Mouse (Mus musculus) CH12F3 (cell line): ENCODE measurements around the gene Otof.

Source experiments
- in situ Hi-C: fragments of 300-500 bp; cut with MboI; formaldehyde crosslinking; loops from 2 replicates; pipeline ENCODE4 v1.14.3; 2020; ENCODE audit warnings: low sequenced_read_pairs

Otof gene

GRCm38 (mm10) chr5:30427406-30427805 lies 34.3 kb downstream of the Otof start:
- in situ Hi-C loops: loop anchor here (5.0 kb wide), 1 partner anchor 215 kb away; no protein-coding TSS in a partner anchor

- in situ Hi-C loops: no loop called here
Observed at GRCm38 (mm10) chr5:30423572-30424244, 38.0 kb downstream of the Otof start.

GRCm38 (mm10) chr5:30423121-30423520 lies 38.6 kb downstream of the Otof start:
- in situ Hi-C loops: no loop called here

GRCm38 (mm10) chr5:30416665-30417064 lies 45.1 kb downstream of the Otof start:
- in situ Hi-C loops: no loop called here

- in situ Hi-C loops: no loop called here
Observed at GRCm38 (mm10) chr5:30415876-30416275, 45.9 kb downstream of the Otof start.

- in situ Hi-C loops: no loop called here
Observed at GRCm38 (mm10) chr5:30415381-30415780, 46.4 kb downstream of the Otof start.

- in situ Hi-C loops: no loop called here
Observed at GRCm38 (mm10) chr5:30411524-30411923, 50.2 kb downstream of the Otof start.

- in situ Hi-C loops: no loop called here
Observed at GRCm38 (mm10) chr5:30406876-30407275, 54.9 kb downstream of the Otof start.

GRCm38 (mm10) chr5:30401165-30401564 lies 60.6 kb downstream of the Otof start:
- in situ Hi-C loops: no loop called here

GRCm38 (mm10) chr5:30400521-30400920 lies 61.2 kb downstream of the Otof start:
- in situ Hi-C loops: no loop called here

GRCm38 (mm10) chr5:30391473-30391872 lies 70.3 kb downstream of the Otof start:
- in situ Hi-C loops: no loop called here

GRCm38 (mm10) chr5:30389836-30390235 lies 71.9 kb downstream of the Otof start:
- in situ Hi-C loops: no loop called here

- in situ Hi-C loops: no loop called here
Observed at GRCm38 (mm10) chr5:30387726-30388125, 74.0 kb downstream of the Otof start.

GRCm38 (mm10) chr5:30382876-30383275 lies 78.9 kb downstream of the Otof start:
- in situ Hi-C loops: no loop called here

GRCm38 (mm10) chr5:30369426-30369825 lies 92.3 kb downstream of the Otof start:
- in situ Hi-C loops: no loop called here

GRCm38 (mm10) chr5:30367405-30367804 lies 94.3 kb downstream of the Otof start:
- in situ Hi-C loops: no loop called here

GRCm38 (mm10) chr5:30358436-30359099 lies 103.2 kb downstream of the Otof start:
- in situ Hi-C loops: no loop called here

GRCm38 (mm10) chr5:30356647-30357046 lies 105.1 kb downstream of the Otof start:
- in situ Hi-C loops: no loop called here

- in situ Hi-C loops: no loop called here
Observed at GRCm38 (mm10) chr5:30355559-30356159, 106.1 kb downstream of the Otof start.

- in situ Hi-C loops: no loop called here
Observed at GRCm38 (mm10) chr5:30355114-30355513, 106.6 kb downstream of the Otof start.

- in situ Hi-C loops: no loop called here
Observed at GRCm38 (mm10) chr5:30353605-30354004, 108.1 kb downstream of the Otof start.

- in situ Hi-C loops: no loop called here
Observed at GRCm38 (mm10) chr5:30343886-30344285, 117.8 kb downstream of the Otof start.
